In the genomic region with DNA sequence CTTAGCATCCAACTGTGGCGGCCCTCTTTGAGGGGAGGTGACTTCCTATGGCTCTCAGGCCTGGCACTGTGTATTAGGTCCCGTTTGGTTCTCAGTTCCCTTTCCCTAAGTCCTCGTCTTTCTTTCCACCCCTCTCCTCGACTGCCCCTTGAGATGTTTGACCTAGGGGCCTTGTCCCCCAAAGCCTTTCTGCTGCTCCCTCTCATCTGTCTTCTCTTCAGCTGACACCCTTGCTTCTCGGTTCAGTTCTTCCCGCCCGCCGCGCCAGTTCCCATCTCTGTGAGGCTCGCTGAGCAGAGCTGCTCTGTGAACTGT, we compare ENCODE assay signal across 14 mouse cellular contexts. TPM values are rescaled to one million over a fixed set of nuclear protein-coding genes. Genes with fewer than 3 reads are reported as not detected.
DNase-seq lines count a peak whose midpoint lies in the region; ATAC-seq lines count a peak whose summit lies in the region.
"Had no signal": no experiment of that assay in that cellular context is flagged by ENCODE, and none has a peak within 500 bp of the region (broad histone marks: within the 10 kb centered on the region; RNA-seq: fewer than 3 reads in every experiment).

No protein-coding gene starts in this region.

- H3K4me1 ChIP-seq in heart, embryonic 15.5 days (replicated peaks) = peaks cover 39% of the 10 kb centered on the region
- peaks cover 15% of the 10 kb centered on the region for H3K4me1 ChIP-seq in neural tube, embryonic 12.5 days
- peaks cover 26% of the 10 kb centered on the region for H3K4me1 ChIP-seq in neural tube, embryonic 15.5 days

- peak; percentile 21 for DNase-seq in cerebellum, adult 11-12 months
- no peak for DNase-seq in cerebellum, postnatal 25 days
- no peak for DNase-seq in heart, postnatal 14 days
- DNase-seq in kidney, postnatal 10 days = peak; percentile 35
- DNase-seq in kidney, adult 18-20 months = no peak
- DNase-seq: cerebellum, adult 8-10 months; layer of hippocampus, postnatal 36 days; right cerebral cortex, adult 18-20 months; thymus, postnatal 14 days had no signal

- no peaks in the 10 kb centered on the region for H3K27me3 ChIP-seq in heart, embryonic 15.5 days
- no peaks in the 10 kb centered on the region for H3K27me3 ChIP-seq in neural tube, embryonic 12.5 days (replicated peaks)
- H3K27me3 ChIP-seq in neural tube, embryonic 15.5 days (replicated peaks) = no peaks in the 10 kb centered on the region

- H3K4me2 ChIP-seq in heart, embryonic 15.5 days = no peak overlapping the region
- H3K4me2 ChIP-seq in neural tube, embryonic 12.5 days (replicated peaks) = no peak overlapping the region
- H3K4me2 ChIP-seq in neural tube, embryonic 15.5 days = no peak overlapping the region

- intact Hi-C loops in heart, postnatal 14 days (cut with DNase I) = no loop called here

- no peaks in the 10 kb centered on the region for H3K9me3 ChIP-seq in heart, embryonic 15.5 days (replicated peaks)
- H3K9me3 ChIP-seq in neural tube, embryonic 12.5 days = no peaks in the 10 kb centered on the region
- no peaks in the 10 kb centered on the region for H3K9me3 ChIP-seq in neural tube, embryonic 15.5 days (replicated peaks)
- H3K9me3 ChIP-seq: forebrain, embryonic 10.5 days had no signal

- peak overlapping the region; percentile 45 for H3K27ac ChIP-seq in heart, embryonic 15.5 days
- H3K27ac ChIP-seq in neural tube, embryonic 12.5 days = 0 out of 2 replicates have a peak overlapping the region, but pooled peaks have one; percentile 10
- H3K27ac ChIP-seq in neural tube, embryonic 15.5 days (replicated peaks) = no peak overlapping the region; the same call in 1 of the 2 replicates
- H3K27ac ChIP-seq: forebrain, embryonic 10.5 days had no signal

- 76% methylated on average over 10 of the region's 10 CpGs for WGBS in heart, embryonic 15.5 days
- WGBS in neural tube, embryonic 12.5 days = 87% methylated on average over 10 of the region's 10 CpGs
- WGBS in neural tube, embryonic 15.5 days = 89% methylated on average over 10 of the region's 10 CpGs

- no peak overlapping the region for H3K4me3 ChIP-seq in heart, embryonic 15.5 days
- H3K4me3 ChIP-seq in neural tube, embryonic 12.5 days = no peak overlapping the region
- H3K4me3 ChIP-seq in neural tube, embryonic 15.5 days (replicated peaks) = no peak overlapping the region
- H3K4me3 ChIP-seq: forebrain, embryonic 10.5 days had no signal

- no peak overlapping the region for H3K9ac ChIP-seq in heart, embryonic 15.5 days
- H3K9ac ChIP-seq in neural tube, embryonic 12.5 days = no peak overlapping the region
- no peak overlapping the region for H3K9ac ChIP-seq in neural tube, embryonic 15.5 days (replicated peaks)

- no peak for ATAC-seq in heart, embryonic 15.5 days (replicated peaks; ENCODE audit: insufficient number of reproducible peaks, insufficient read depth, low FRiP score, low read depth)
- ATAC-seq in neural tube, embryonic 12.5 days (ENCODE audit: low FRiP score, low read depth) = no peak
- no peak for ATAC-seq in neural tube, embryonic 15.5 days (ENCODE audit: low FRiP score)

- peaks cover 68% of the 10 kb centered on the region for H3K36me3 ChIP-seq in heart, embryonic 15.5 days
- H3K36me3 ChIP-seq in neural tube, embryonic 12.5 days = peaks cover 80% of the 10 kb centered on the region
- peaks cover 56% of the 10 kb centered on the region for H3K36me3 ChIP-seq in neural tube, embryonic 15.5 days

RNA-seq across cellular contexts. Expression of gene Nt5dc2, which starts 6.4 kb away (rescaled TPM):
- polyA plus RNA-seq in heart, embryonic 15.5 days (2015; fragmentation: Nextera tagmentation; extraction: Ambion mirVana) = 278 and 339 TPM in 2 replicates
- 10 to 100 TPM; 23.5 to 28.2 TPM for total RNA-seq in heart, postnatal 14 days (2021)
- 437 and 462 TPM in 2 replicates for polyA plus RNA-seq in neural tube, embryonic 12.5 days (2016; fragmentation: Nextera tagmentation; extraction: Ambion mirVana)
- 226 and 228 TPM in 2 replicates for polyA plus RNA-seq in neural tube, embryonic 15.5 days (2015; fragmentation: Nextera tagmentation; extraction: Ambion mirVana)
- total RNA-seq: monocyte, adult 5-6 weeks had no signal

RNA-seq across cellular contexts. Expression of gene Smim4, which starts 8.5 kb away (rescaled TPM):
- polyA plus RNA-seq in heart, embryonic 15.5 days (2015; fragmentation: Nextera tagmentation; extraction: Ambion mirVana) = 75.6 and 94.1 TPM in 2 replicates
- total RNA-seq in heart, postnatal 14 days (2021) = 10 to 100 TPM; 74.1 to 83.9 TPM
- 79.5 and 80.5 TPM in 2 replicates for polyA plus RNA-seq in neural tube, embryonic 12.5 days (2016; fragmentation: Nextera tagmentation; extraction: Ambion mirVana)
- 71.6 and 73.4 TPM in 2 replicates for polyA plus RNA-seq in neural tube, embryonic 15.5 days (2015; fragmentation: Nextera tagmentation; extraction: Ambion mirVana)

RNA-seq across cellular contexts. Expression of gene Stab1, which starts 31.2 kb away (rescaled TPM):
- 43.7 and 46.8 TPM in 2 replicates for polyA plus RNA-seq in heart, embryonic 15.5 days (2015; fragmentation: Nextera tagmentation; extraction: Ambion mirVana)
- total RNA-seq in heart, postnatal 14 days (2021) = 10 to 100 TPM; 74.5 to 78.7 TPM
- 26.0 and 27.3 TPM in 2 replicates for polyA plus RNA-seq in neural tube, embryonic 12.5 days (2016; fragmentation: Nextera tagmentation; extraction: Ambion mirVana)
- 16.9 and 18.1 TPM in 2 replicates for polyA plus RNA-seq in neural tube, embryonic 15.5 days (2015; fragmentation: Nextera tagmentation; extraction: Ambion mirVana)
- total RNA-seq: monocyte, adult 5-6 weeks had no signal

Comparison
In these comparisons a context has a peak if more than half of its experiments do, and no peak if none do; other contexts are left out.
1. DNase-seq: peak in cerebellum, adult 11-12 months (single experiment) and kidney, postnatal 10 days (single experiment); none in cerebellum, postnatal 25 days (0 of 2), heart, postnatal 14 days (0 of 2) and kidney, adult 18-20 months (single experiment).